Mouse (Mus musculus): ENCODE results near the gene Lpcat1. TPM values are rescaled to one million over a fixed set of nuclear protein-coding genes. Genes with fewer than 3 reads are reported as not detected.

Lpcat1 gene
- polyA plus RNA-seq (2014; fragmentation: Illumina TruSeq; extraction: RNeasy Lipid Tissue Mini Kit (QIAGEN cat#74804); ENCODE audit: low read depth, low replicate concordance): 8.1 TPM

DNA sequence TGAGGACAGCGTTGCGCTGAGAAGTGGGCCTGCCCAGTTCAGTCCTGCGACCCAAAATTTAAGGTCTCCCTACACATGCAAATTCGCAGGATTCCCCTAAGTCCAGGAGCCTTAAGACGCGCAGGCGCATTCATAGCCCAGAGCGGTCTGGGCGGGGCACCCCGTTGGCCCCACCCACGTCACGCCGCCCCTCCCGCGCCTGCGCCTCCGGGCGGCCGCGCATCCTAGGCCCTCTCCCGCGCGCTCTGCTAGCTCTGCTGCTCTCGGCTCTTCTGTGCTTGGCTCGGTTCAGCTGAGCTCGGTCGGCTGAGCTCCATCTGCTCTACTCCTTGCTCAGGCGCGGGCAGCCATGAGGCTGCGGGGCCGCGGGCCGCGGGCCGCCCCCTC, at the start of gene Lpcat1:
TSS of gene Lpcat1 (plus strand) at position 164 of the 387 bp plus-strand sequence.

DNA sequence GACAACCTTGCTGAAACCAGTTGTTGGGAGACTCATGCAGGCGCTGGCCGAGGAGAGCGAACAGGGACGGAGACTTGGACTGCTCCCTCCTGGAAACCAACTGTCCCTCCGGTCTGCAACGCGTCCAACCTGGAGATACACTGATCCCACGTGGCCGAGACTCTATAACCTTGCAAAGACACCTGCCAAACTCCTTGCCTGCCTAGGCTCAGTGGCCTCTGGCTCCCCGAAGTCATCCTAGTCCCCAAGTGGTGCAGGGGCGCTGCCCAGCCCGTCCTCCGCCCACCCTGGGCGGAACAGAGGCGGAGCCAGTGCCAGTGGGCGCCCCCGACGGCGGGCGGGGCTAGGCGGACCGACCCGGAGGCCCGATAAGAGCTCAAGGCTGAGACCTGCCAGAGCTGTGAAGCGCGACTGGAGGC, 69.4 kb downstream of the Lpcat1 start, which contains the start of gene Slc6a3:
TSS of gene Slc6a3 (plus strand) at position 345 of the 419 bp plus-strand sequence.

Other genes starting within 250 kb of the Lpcat1 start
- gene Irx4, start 206.7 kb upstream of the Lpcat1 start, polyA plus RNA-seq (2014; fragmentation: Illumina TruSeq; extraction: RNeasy Lipid Tissue Mini Kit (QIAGEN cat#74804); ENCODE audit: low read depth, low replicate concordance): 24.8 TPM
- 73.5 TPM for gene Mrpl36, start 138.7 kb upstream of the Lpcat1 start, polyA plus RNA-seq (2014; fragmentation: Illumina TruSeq; extraction: RNeasy Lipid Tissue Mini Kit (QIAGEN cat#74804); ENCODE audit: low read depth, low replicate concordance)
- gene Ndufs6, start 138.7 kb upstream of the Lpcat1 start, polyA plus RNA-seq (2014; fragmentation: Illumina TruSeq; extraction: RNeasy Lipid Tissue Mini Kit (QIAGEN cat#74804); ENCODE audit: low read depth, low replicate concordance): 1,129 TPM
- gene Slc6a3, start 69.5 kb downstream of the Lpcat1 start, polyA plus RNA-seq (2014; fragmentation: Illumina TruSeq; extraction: RNeasy Lipid Tissue Mini Kit (QIAGEN cat#74804); ENCODE audit: low read depth, low replicate concordance): not detected
- gene Clptm1l, start 136.8 kb downstream of the Lpcat1 start, polyA plus RNA-seq (2014; fragmentation: Illumina TruSeq; extraction: RNeasy Lipid Tissue Mini Kit (QIAGEN cat#74804); ENCODE audit: low read depth, low replicate concordance): 75.4 TPM
- gene Tert, start 159.7 kb downstream of the Lpcat1 start, polyA plus RNA-seq (2014; fragmentation: Illumina TruSeq; extraction: RNeasy Lipid Tissue Mini Kit (QIAGEN cat#74804); ENCODE audit: low read depth, low replicate concordance): not detected
- gene Slc6a18, start 210.8 kb downstream of the Lpcat1 start, polyA plus RNA-seq (2014; fragmentation: Illumina TruSeq; extraction: RNeasy Lipid Tissue Mini Kit (QIAGEN cat#74804); ENCODE audit: low read depth, low replicate concordance): not detected
- 0.10 TPM for gene Slc6a19, start 237.7 kb downstream of the Lpcat1 start, polyA plus RNA-seq (2014; fragmentation: Illumina TruSeq; extraction: RNeasy Lipid Tissue Mini Kit (QIAGEN cat#74804); ENCODE audit: low read depth, low replicate concordance)

Data from heart, adult 10 weeks (tissue).